Mouse (Mus musculus) cerebellum, adult 9-10 months (tissue): ENCODE data around the gene Fam161a.
A peak's percentile ranks its signal among the peaks of the same experiment; 100 is the strongest.
"Not testable (repeated sequence)": the region's sequence is repeated elsewhere in the genome, so short reads cannot be mapped to it uniquely, and the experiment has no call there.

ENCODE experiments used
- DNase-seq: peaks from one replicate; pipeline ENCODE4 v3.0.0; 2022

Gene Fam161a

DNA sequence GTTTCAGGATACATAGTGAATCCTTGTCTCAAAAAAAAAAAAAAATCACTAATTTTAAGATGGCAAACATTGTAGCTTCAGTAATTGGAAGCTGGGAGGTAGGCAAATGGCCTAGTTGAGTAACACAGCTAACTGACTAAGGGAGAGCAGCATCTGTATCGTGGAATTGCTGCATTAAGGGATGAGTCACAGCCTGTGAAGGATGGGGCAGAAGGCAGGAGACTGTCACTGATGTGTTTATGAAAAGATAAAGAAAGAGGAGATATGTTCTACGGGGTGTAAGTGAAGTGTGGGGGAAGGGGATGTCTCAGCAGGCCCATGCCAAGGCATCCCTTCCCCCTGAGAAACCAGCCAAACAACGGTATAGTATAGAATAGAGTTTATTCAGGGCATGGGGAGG, 56.5 kb downstream of the Fam161a start:
- DNase-seq, result no peak

DNA sequence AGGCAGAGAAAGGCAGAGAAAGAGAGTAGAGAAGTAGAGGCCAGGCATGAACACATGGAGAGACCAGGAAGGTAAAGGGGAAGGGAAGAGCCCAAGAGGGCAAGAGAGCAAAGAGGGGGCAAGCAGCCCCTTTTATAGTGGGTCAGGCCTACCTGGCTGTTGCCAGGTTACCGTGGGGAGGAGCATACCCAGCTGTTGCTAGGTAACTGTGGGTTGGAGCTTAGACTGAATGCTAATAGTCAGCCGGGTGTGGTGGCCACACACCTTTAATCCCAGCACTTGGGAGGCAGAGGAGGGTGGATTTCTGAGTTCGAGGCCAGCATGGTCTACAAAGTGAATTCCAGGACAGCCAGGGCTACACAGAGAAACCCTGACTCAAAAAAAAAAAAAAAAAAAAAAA, 56.9 kb downstream of the Fam161a start:
- not testable (repeated sequence) for DNase-seq

DNA sequence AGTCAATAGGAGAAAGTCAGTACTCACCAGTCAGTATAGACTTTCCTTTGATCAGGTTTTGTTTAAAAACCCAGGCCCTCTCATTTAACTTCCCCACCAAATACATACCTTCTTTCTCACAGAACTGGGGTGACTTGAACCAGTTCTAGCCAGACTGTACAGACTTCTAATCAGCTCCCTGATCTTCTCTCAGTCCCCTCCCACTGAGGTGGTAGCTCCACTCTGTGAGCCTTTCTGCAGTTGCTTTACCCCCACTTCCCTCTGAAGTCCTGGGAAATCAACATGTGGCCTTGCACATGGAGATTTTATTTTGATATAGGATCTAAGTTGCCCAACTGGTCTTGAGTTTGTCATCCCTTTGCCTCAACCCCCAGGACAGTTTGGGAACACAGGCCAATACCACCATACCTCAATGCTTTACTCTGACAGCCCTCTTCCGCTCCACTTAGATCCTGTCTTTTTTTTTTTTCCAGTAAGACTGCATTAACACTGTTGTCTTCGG, 57.9 kb downstream of the Fam161a start:
- no peak for DNase-seq

DNA sequence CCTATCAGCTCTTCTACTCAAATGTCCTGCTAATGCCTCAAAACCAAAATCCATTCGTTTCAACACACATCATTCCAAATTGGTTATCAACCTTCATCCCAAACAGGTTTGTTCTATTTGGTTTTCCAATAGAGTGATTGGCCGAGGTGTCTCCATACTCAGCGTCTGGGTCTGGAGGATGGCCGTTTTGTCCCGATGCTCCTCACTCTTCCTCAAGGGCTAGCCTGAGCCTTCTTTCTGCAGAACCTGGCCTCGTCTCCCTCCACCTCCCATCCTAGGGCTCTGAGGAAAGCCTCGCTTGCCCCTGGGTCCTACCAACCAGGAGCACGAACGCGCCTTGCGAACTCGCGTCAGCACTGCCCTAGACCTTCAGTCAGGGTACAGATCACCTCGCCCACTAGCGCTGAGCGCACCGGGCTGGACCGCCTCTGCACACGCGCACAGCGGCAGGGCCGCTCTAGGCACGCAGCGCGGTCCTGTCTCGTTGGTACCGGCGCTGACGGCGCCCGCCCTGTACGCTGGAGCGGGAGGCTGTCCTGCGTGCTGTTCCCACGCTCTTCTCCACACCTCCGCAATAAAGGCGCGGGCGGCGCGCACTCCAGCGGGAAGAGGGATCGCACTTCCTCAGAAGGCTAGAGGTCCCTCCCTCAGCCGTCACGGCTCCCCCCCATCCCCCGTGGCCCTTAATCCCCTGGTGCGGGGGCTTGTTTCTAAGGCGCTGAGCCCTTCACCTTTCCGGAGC, 60.2 kb downstream of the Fam161a start:
- DNase-seq, result peak; percentile 93

DNA sequence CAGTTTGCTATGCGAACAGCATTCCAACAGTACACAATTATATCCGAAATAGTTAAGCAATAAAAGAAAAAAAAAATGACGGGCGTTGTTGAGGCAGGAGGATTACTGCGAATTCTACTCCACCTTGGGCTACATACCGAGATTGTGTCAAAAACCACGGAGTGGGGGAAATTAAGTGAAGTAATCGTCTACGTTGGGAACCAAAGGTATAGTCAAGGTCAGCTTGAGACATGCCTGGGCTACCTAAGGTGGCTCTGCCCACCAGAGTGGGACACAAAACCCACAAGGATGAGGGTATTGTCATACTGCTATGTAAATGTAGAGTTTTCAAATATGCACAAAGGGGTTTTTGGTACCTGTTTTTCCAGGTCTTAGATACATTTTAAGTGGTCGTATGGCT, 60.9 kb downstream of the Fam161a start:
- no peak for DNase-seq

DNA sequence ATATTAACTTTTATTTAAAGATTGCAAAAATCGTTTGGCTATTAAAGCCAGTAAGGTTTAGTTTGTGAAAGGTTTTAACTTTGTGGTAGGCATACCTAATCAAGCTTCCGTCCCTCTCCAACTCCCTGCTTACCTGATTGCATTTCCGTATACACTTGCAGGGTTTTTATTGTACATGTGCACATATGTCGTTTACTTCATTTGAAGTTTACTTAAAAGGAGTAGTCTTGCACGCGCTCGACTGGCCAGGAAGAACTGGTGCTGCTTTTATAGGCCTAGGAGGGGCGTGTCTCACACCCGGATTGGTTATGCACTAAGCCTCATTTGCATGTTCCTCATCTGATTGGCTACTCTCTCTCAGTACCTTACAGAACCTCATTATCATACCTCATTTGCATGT, 61.7 kb downstream of the Fam161a start:
- not testable (repeated sequence) for DNase-seq

DNA sequence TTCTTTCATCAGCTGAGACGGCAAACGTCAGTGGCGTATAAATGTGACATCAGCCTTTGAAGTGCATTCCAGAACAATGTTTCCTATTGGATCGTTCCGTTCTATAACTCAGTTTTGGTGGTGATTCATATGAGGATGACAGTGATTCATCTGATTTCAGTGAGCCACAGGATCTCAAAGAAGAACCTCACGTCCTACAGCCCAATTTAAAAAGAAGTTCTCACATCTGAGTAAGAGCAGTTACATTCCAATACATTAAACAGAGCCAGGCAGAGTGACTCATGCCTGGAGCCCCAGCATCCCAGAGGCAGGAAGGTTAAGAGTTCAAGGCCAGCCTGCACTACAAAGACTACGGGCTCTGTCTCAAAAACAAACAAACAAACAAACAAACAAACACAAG, 67.5 kb downstream of the Fam161a start:
- DNase-seq, result no peak

DNA sequence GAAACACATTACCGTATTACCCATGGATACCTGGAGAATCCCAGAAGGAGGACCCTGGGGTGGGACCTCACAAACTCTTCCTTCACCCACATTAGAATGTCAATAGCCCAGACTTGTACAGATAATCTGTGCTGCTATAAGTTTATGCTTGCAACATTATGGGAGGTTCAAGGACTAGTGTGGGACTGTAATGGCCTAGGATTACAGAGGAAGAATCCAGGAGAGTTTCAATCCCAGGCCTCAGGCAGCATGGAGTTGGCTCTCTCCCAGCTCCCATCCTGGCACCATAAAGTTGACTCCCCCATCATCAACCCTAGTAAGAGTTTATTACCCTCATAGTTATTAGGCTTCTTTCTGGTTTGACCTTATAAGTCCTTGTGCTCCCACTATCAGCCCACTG, 71.2 kb downstream of the Fam161a start:
- DNase-seq, result no peak
